Mouse (Mus musculus) regulatory T cell (primary cell): Measurements from ENCODE around the gene Gm11239.
"Not testable (repeated sequence)": the region's sequence is repeated elsewhere in the genome, so short reads cannot be mapped to it uniquely, and the experiment has no call there.

Experiments
- in situ Hi-C: fragments of 300-600 bp; cut with MboI, MseI; formaldehyde crosslinking; loops from one replicate; pipeline ENCODE4 v1.15.1; 2025; ENCODE audit warnings: high pct_unique_total_duplicates

Gene Gm11239

DNA sequence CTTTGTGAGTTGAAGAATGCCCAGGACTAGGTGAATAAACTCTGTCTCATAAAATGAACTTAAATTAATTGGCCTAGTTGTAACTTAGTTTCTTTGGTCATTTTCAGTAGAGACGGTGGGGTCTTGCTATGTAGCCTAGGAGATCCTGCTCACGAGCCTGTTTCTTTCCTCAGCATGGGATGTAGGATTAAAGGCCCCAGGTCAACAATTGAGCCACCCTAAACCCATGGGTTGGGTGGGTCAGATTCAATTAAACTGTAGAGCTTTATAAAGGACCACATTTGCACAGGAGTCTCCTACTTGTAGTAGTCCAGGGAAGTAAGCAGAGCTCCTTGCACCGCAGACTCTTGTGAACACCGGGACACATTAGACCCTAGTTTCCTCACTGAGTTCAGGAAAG is at the start of gene Gm11239:
TSS of gene Gm11239 (plus strand) at position 301 of the 400 bp plus-strand sequence.
- in situ Hi-C loops: not testable (repeated sequence)

- in situ Hi-C loops: not testable (repeated sequence)
These were observed 45.5 kb upstream of the Gm11239 start, which contains the start of gene Gm11237 for GRCm38 (mm10) chr4:73622684-73623083. Gene Gm11237 (plus strand): TSS chr4:73622984.

GRCm38 (mm10) chr4:73637821-73638220 is 30.3 kb upstream of the Gm11239 start, which contains the start of gene Gm11236:
Gene Gm11236 (plus strand): TSS chr4:73638121.
- in situ Hi-C loops: not testable (repeated sequence)

GRCm38 (mm10) chr4:73661864-73662263 is 6.3 kb upstream of the Gm11239 start:
- in situ Hi-C loops: not testable (repeated sequence)

DNA sequence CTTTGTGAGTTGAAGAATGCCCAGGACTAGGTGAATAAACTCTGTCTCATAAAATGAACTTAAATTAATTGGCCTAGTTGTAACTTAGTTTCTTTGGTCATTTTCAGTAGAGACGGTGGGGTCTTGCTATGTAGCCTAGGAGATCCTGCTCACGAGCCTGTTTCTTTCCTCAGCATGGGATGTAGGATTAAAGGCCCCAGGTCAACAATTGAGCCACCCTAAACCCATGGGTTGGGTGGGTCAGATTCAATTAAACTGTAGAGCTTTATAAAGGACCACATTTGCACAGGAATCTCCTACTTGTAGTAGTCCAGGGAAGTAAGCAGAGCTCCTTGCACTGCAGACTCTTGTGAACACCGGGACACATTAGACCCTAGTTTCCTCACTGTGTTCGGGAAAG is 15.1 kb downstream of the Gm11239 start, which contains the start of gene Gm428:
TSS of gene Gm428 (plus strand) at position 301 of the 400 bp plus-strand sequence.
- in situ Hi-C loops: not testable (repeated sequence)

DNA sequence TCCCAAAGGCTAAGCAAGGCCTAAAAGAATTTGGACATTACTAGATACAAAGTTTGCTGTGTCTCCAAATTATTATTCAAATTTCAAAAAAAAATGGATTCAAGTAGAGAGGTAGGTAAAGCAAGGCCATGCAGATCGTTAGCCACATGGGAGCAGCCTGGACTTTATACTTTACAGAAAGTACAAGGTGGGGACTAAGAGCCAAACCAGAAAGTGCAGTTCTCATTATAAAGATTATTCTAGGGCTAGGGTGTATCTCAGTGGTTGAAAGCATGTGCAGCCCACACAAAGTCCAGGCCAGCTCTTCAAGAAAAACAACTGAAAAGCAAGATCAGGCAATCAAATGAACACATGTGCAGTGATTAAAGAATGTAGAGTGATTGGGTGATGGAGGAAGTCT is 50.6 kb downstream of the Gm11239 start:
- in situ Hi-C loops: no loop called here

GRCm38 (mm10) chr4:73719819-73720218 is 51.7 kb downstream of the Gm11239 start:
- in situ Hi-C loops: no loop called here
